Mouse (Mus musculus): ENCODE results near the gene Pan3. TPM values are rescaled to one million over a fixed set of nuclear protein-coding genes. Genes with fewer than 3 reads are reported as not detected.

The Pan3 gene
- polyA plus RNA-seq, 1 experiment, result 150 TPM

- Histone ChIP-seq H3K4me1 (ENCODE audit: control insufficient read depth, insufficient read depth, low read length) (peaks cover 30% of the 10 kb centered on the region), H3K27ac (ENCODE audit: insufficient read depth, low read depth, low read length) (no peak overlapping the region), H3K4me3 (ENCODE audit: insufficient read depth, low read length) (no peak overlapping the region)
- TF ChIP-seq POLR2A (IDR thresholded peaks at IDR 0.05; ENCODE audit: borderline replicate concordance, low read depth, low read length) (no peak), CTCF (IDR thresholded peaks at IDR 0.05; ENCODE audit: low read depth, low read length) (no peak)
These were observed 43.9 kb downstream of the Pan3 start for GRCm38 (mm10) chr5:147473856-147474255.

- TF ChIP-seq CTCF (IDR thresholded peaks at IDR 0.05; ENCODE audit: low read depth, low read length) (no peak), POLR2A (IDR thresholded peaks at IDR 0.05; ENCODE audit: borderline replicate concordance, low read depth, low read length) (no peak)
- Histone ChIP-seq H3K4me1 (ENCODE audit: control insufficient read depth, insufficient read depth, low read length) (peaks cover 21% of the 10 kb centered on the region), H3K27ac (ENCODE audit: insufficient read depth, low read depth, low read length) (no peak overlapping the region), H3K4me3 (ENCODE audit: insufficient read depth, low read length) (no peak overlapping the region)
These were observed 46.1 kb downstream of the Pan3 start for GRCm38 (mm10) chr5:147476109-147476508.

GRCm38 (mm10) chr5:147477106-147477505 lies 47.1 kb downstream of the Pan3 start:
- Histone ChIP-seq H3K4me1 (ENCODE audit: control insufficient read depth, insufficient read depth, low read length) (peaks cover 14% of the 10 kb centered on the region), H3K27ac (ENCODE audit: insufficient read depth, low read depth, low read length) (no peak overlapping the region), H3K4me3 (ENCODE audit: insufficient read depth, low read length) (no peak overlapping the region)
- TF ChIP-seq POLR2A (IDR thresholded peaks at IDR 0.05; ENCODE audit: borderline replicate concordance, low read depth, low read length), result no peak

GRCm38 (mm10) chr5:147479341-147479740 lies 49.4 kb downstream of the Pan3 start:
- TF ChIP-seq POLR2A (IDR thresholded peaks at IDR 0.05; ENCODE audit: borderline replicate concordance, low read depth, low read length) (no peak), CTCF (IDR thresholded peaks at IDR 0.05; ENCODE audit: low read depth, low read length) (no peak)
- no peak overlapping the region for H3K27ac ChIP-seq (ENCODE audit: insufficient read depth, low read depth, low read length)
- H3K4me3 ChIP-seq (ENCODE audit: insufficient read depth, low read length), result no peak overlapping the region
- peaks cover 9% of the 10 kb centered on the region for H3K4me1 ChIP-seq (ENCODE audit: control insufficient read depth, insufficient read depth, low read length)

GRCm38 (mm10) chr5:147484142-147484541 lies 54.2 kb downstream of the Pan3 start:
- H3K27ac ChIP-seq (ENCODE audit: insufficient read depth, low read depth, low read length), result no peak overlapping the region
- TF ChIP-seq CTCF (IDR thresholded peaks at IDR 0.05; ENCODE audit: low read depth, low read length) (no peak), POLR2A (IDR thresholded peaks at IDR 0.05; ENCODE audit: borderline replicate concordance, low read depth, low read length) (no peak)
- H3K4me1 ChIP-seq (ENCODE audit: control insufficient read depth, insufficient read depth, low read length), result 0 out of 2 replicates have a peak, but pooled peaks cover 2% of the 10 kb centered on the region
- H3K4me3 ChIP-seq (ENCODE audit: insufficient read depth, low read length), result no peak overlapping the region

GRCm38 (mm10) chr5:147489226-147489625 lies 59.3 kb downstream of the Pan3 start:
- no peak overlapping the region for H3K4me3 ChIP-seq (ENCODE audit: insufficient read depth, low read length)
- H3K27ac ChIP-seq (ENCODE audit: insufficient read depth, low read depth, low read length), result no peak overlapping the region
- H3K4me1 ChIP-seq (ENCODE audit: control insufficient read depth, insufficient read depth, low read length), result peaks cover 18% of the 10 kb centered on the region
- no peak for TF ChIP-seq POLR2A (IDR thresholded peaks at IDR 0.05; ENCODE audit: borderline replicate concordance, low read depth, low read length)
- no peak for TF ChIP-seq CTCF (IDR thresholded peaks at IDR 0.05; ENCODE audit: low read depth, low read length)

- no peak for TF ChIP-seq CTCF (IDR thresholded peaks at IDR 0.05; ENCODE audit: low read depth, low read length)
- TF ChIP-seq POLR2A (IDR thresholded peaks at IDR 0.05; ENCODE audit: borderline replicate concordance, low read depth, low read length), result no peak
- no peak overlapping the region for H3K4me3 ChIP-seq (ENCODE audit: insufficient read depth, low read length)
- no peak overlapping the region for H3K27ac ChIP-seq (ENCODE audit: insufficient read depth, low read depth, low read length)
- peaks cover 22% of the 10 kb centered on the region for H3K4me1 ChIP-seq (ENCODE audit: control insufficient read depth, insufficient read depth, low read length)
These were observed 60.9 kb downstream of the Pan3 start for GRCm38 (mm10) chr5:147490907-147491306.

- TF ChIP-seq CTCF (IDR thresholded peaks at IDR 0.05; ENCODE audit: low read depth, low read length) (no peak), POLR2A (IDR thresholded peaks at IDR 0.05; ENCODE audit: borderline replicate concordance, low read depth, low read length) (no peak)
- Histone ChIP-seq H3K4me3 (ENCODE audit: insufficient read depth, low read length) (no peak overlapping the region), H3K27ac (ENCODE audit: insufficient read depth, low read depth, low read length) (no peak overlapping the region), H3K4me1 (ENCODE audit: control insufficient read depth, insufficient read depth, low read length) (peaks cover 28% of the 10 kb centered on the region)
These were observed 62.5 kb downstream of the Pan3 start for GRCm38 (mm10) chr5:147492511-147492910.

GRCm38 (mm10) chr5:147493205-147493604 lies 63.2 kb downstream of the Pan3 start:
- Histone ChIP-seq H3K27ac (ENCODE audit: insufficient read depth, low read depth, low read length) (no peak overlapping the region), H3K4me1 (ENCODE audit: control insufficient read depth, insufficient read depth, low read length) (peaks cover 30% of the 10 kb centered on the region), H3K4me3 (ENCODE audit: insufficient read depth, low read length) (no peak overlapping the region)
- no peak for TF ChIP-seq CTCF (IDR thresholded peaks at IDR 0.05; ENCODE audit: low read depth, low read length)
- no peak for TF ChIP-seq POLR2A (IDR thresholded peaks at IDR 0.05; ENCODE audit: borderline replicate concordance, low read depth, low read length)

GRCm38 (mm10) chr5:147493685-147494084 lies 63.7 kb downstream of the Pan3 start:
- peaks cover 30% of the 10 kb centered on the region for H3K4me1 ChIP-seq (ENCODE audit: control insufficient read depth, insufficient read depth, low read length)
- H3K27ac ChIP-seq (ENCODE audit: insufficient read depth, low read depth, low read length), result no peak overlapping the region

GRCm38 (mm10) chr5:147494388-147494787 lies 64.4 kb downstream of the Pan3 start:
- TF ChIP-seq POLR2A (IDR thresholded peaks at IDR 0.05; ENCODE audit: borderline replicate concordance, low read depth, low read length) (no peak), CTCF (IDR thresholded peaks at IDR 0.05; ENCODE audit: low read depth, low read length) (no peak)
- Histone ChIP-seq H3K27ac (ENCODE audit: insufficient read depth, low read depth, low read length) (no peak overlapping the region), H3K4me1 (ENCODE audit: control insufficient read depth, insufficient read depth, low read length) (peaks cover 32% of the 10 kb centered on the region), H3K4me3 (ENCODE audit: insufficient read depth, low read length) (no peak overlapping the region)

More at GRCm38 (mm10) chr5:147493685-147494084, 63.7 kb downstream of the Pan3 start:
- no peak overlapping the region for H3K4me3 ChIP-seq (ENCODE audit: insufficient read depth, low read length)
- TF ChIP-seq CTCF (IDR thresholded peaks at IDR 0.05; ENCODE audit: low read depth, low read length), result no peak

All from bone marrow macrophage, adult 2 months (primary cell).